Mouse (Mus musculus) kidney, adult 18-20 months (tissue): ENCODE measurements at regions not wholly inside any gene's neighbourhood (a gene's known extent, or its start where the extent isn't known, plus 50 kb on each side); places are given as distances from the start of the nearest gene placed in this dataset.
"Not testable (repeated sequence)": the region's sequence is repeated elsewhere in the genome, so short reads cannot be mapped to it uniquely, and the experiment has no call there.

Experiments
- DNase-seq: peaks from one replicate; pipeline ENCODE4 v3.0.0; 2021

- not testable (repeated sequence) for DNase-seq
These were observed 167.4 kb downstream of the Kif21a start for GRCm38 (mm10) chr15:90882349-90882748.

GRCm38 (mm10) chr15:90869452-90869851 lies 180.3 kb downstream of the Kif21a start:
- no peak for DNase-seq

- not testable (repeated sequence) for DNase-seq
These were observed 174.5 kb upstream of the Cpne8 start for GRCm38 (mm10) chr15:90853763-90854162.

GRCm38 (mm10) chr15:90851991-90852390 lies 172.8 kb upstream of the Cpne8 start:
- no peak for DNase-seq

- DNase-seq: no peak
These were observed 162.2 kb upstream of the Cpne8 start for GRCm38 (mm10) chr15:90841471-90841870.

- no peak for DNase-seq
These were observed 156.4 kb upstream of the Cpne8 start for GRCm38 (mm10) chr15:90835586-90835985.

- peak; percentile 2 for DNase-seq
These were observed 148.6 kb upstream of the Cpne8 start for GRCm38 (mm10) chr15:90827816-90828215.

- no peak for DNase-seq
These were observed 143.1 kb upstream of the Cpne8 start for GRCm38 (mm10) chr15:90822306-90822705.

GRCm38 (mm10) chr15:90819949-90820655 lies 140.9 kb upstream of the Cpne8 start:
- DNase-seq: no peak

- DNase-seq: no peak
These were observed 138.9 kb upstream of the Cpne8 start for GRCm38 (mm10) chr15:90818161-90818560.

GRCm38 (mm10) chr15:90813907-90814306 lies 134.7 kb upstream of the Cpne8 start:
- no peak for DNase-seq

- no peak for DNase-seq
These were observed 131.1 kb upstream of the Cpne8 start for GRCm38 (mm10) chr15:90810341-90810740.

GRCm38 (mm10) chr15:90808236-90808635 lies 129.0 kb upstream of the Cpne8 start:
- DNase-seq: no peak

- no peak for DNase-seq
These were observed 118.8 kb upstream of the Cpne8 start for GRCm38 (mm10) chr15:90798056-90798455.

GRCm38 (mm10) chr15:90789941-90790340 lies 110.7 kb upstream of the Cpne8 start:
- no peak for DNase-seq

- no peak for DNase-seq
These were observed 105.5 kb upstream of the Cpne8 start for GRCm38 (mm10) chr15:90784741-90785140.

GRCm38 (mm10) chr15:90767521-90767920 lies 88.3 kb upstream of the Cpne8 start:
- DNase-seq: no peak

GRCm38 (mm10) chr15:90764501-90764900 lies 85.3 kb upstream of the Cpne8 start:
- DNase-seq: not testable (repeated sequence)

- no peak for DNase-seq
These were observed 54.7 kb upstream of the Cpne8 start for GRCm38 (mm10) chr15:90733891-90734290.
